Mouse (Mus musculus) heart, embryonic 11.5 days (tissue): ENCODE results near the gene Atp5l. TPM values are rescaled to one million over a fixed set of nuclear protein-coding genes. Genes with fewer than 3 reads are reported as not detected.

Experiments used
- ATAC-seq: fragments of 200-750 bp; cut with Nextera tagmentation; replicated peaks from 2 replicates; pipeline ENCODE4 v1.8.0; 2017; ENCODE audit warnings: moderate library complexity; ENCODE audit not compliant: insufficient number of reproducible peaks, low FRiP score, low TSS enrichment
- H3K27ac ChIP-seq: fragments of 300-500 bp; sonication (generic); 2 replicates; pipeline ENCODE4 v1.5.1; 2014; ENCODE audit warnings: mild to moderate bottlenecking, low read depth, low read length
- H3K27me3 ChIP-seq: fragments of 300-500 bp; sonication (generic); 2 replicates; pipeline ENCODE4 v1.6.1; 2014; ENCODE audit warnings: mild to moderate bottlenecking, low read length, mixed read lengths; ENCODE audit not compliant: control insufficient read depth, insufficient read depth
- H3K36me3 ChIP-seq: fragments of 300-500 bp; sonication (generic); 2 replicates; pipeline ENCODE4 v1.6.1; 2014; ENCODE audit warnings: mild to moderate bottlenecking, low read length, moderate library complexity, mixed read lengths; ENCODE audit not compliant: control insufficient read depth, insufficient read depth
- H3K4me1 ChIP-seq: fragments of 300-500 bp; sonication (generic); 2 replicates; pipeline ENCODE4 v1.6.1; 2014; ENCODE audit warnings: low read length; ENCODE audit not compliant: control insufficient read depth, insufficient read depth
- H3K4me2 ChIP-seq: fragments of 300-500 bp; sonication (generic); 2 replicates; pipeline ENCODE4 v1.6.1; 2014; ENCODE audit warnings: mild to moderate bottlenecking, moderate library complexity
- H3K4me3 ChIP-seq: fragments of 300-500 bp; sonication (generic); 2 replicates; pipeline ENCODE4 v1.5.1; 2014; ENCODE audit warnings: low read depth, low read length
- H3K9ac ChIP-seq: fragments of 300-500 bp; sonication (generic); 2 replicates; pipeline ENCODE4 v1.6.1; 2014; ENCODE audit warnings: mild to moderate bottlenecking, low read depth, low read length, moderate library complexity
- H3K9me3 ChIP-seq: fragments of 300-500 bp; sonication (generic); replicated peaks from 2 replicates; pipeline ENCODE4 v1.6.1; 2016; ENCODE audit warnings: low read length; ENCODE audit not compliant: control insufficient read depth
- WGBS: fragments of 180-500 bp; shearing (Covaris S2); extraction: QIAGEN DNeasy Blood & Tissue Kit; methylation state at CpG from one replicate; pipeline ENCODE4 v1.1.7; 2014; ENCODE audit not compliant: insufficient replicate concordance; 5-methylcytosine and 5-hydroxymethylcytosine counted together
- polyA plus RNA-seq: library from polyadenylated mRNA; unstranded; fragments of >200 nt; fragmentation: Nextera tagmentation; extraction: Ambion mirVana; gene quantifications from 2 replicates; pipeline ENCODE4 v1.2.1, GENCODE M21; 2014

Atp5l gene
- polyA plus RNA-seq, 1 experiment from 2014 or later = 943 TPM

DNA sequence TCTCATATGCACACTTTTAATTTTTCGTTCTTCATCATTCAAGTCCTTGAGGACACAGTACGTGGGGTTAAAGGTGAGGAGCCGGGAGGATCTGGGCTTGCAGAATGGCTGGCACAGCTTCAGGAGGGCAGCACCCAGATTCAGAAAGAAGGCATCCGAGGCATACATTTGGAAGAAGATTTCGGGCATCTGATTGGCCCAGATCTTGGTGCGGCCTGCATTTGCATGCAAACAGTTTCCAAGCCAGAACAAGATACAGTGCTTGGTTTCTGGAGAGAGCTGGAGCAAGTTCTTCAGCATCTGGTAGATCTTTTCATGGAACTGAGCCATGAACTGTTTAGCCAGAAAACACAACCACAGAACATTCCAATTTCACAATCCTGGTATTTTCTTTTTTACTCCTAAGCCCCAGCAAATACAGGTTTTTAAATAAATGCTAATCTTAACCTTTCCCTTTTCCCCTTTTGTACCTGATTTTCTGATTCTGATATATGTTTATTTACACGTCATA, 25.7 kb upstream of the Atp5l start:
- no peak overlapping the region for H3K4me2 ChIP-seq
- WGBS = 84% methylated on average over 7 of the region's 7 CpGs
- no peaks in the 10 kb centered on the region for H3K9me3 ChIP-seq
- H3K27me3 ChIP-seq = no peaks in the 10 kb centered on the region
- no peak overlapping the region for H3K4me3 ChIP-seq
- no peak overlapping the region for H3K27ac ChIP-seq
- no peaks in the 10 kb centered on the region for H3K4me1 ChIP-seq
- H3K9ac ChIP-seq = no peak overlapping the region
- no peak for ATAC-seq
- peaks cover 27% of the 10 kb centered on the region for H3K36me3 ChIP-seq

DNA sequence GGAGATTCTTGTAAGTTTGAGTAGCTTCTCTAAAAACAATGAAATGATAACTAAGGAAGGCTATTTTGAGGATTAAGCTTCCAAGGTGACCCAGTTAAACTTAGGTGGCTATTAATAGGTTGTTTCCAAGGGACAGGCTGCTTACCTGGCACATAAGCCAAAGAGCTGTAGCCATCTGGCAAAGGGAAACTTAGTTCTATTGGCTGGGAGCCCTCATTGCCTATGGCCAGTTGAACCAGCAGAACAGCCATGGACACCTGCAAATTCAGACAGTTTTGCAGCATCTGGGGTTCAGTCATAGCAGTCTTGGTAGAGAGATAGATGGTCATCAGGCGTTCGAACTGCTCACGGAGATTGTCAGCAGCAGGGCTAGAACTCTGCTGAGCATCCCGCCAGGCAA, 21.9 kb upstream of the Atp5l start:
- 92% methylated on average over 4 of the region's 4 CpGs for WGBS
- Histone ChIP-seq H3K4me2 (no peak overlapping the region), H3K4me1 (no peaks in the 10 kb centered on the region), H3K9me3 (no peaks in the 10 kb centered on the region), H3K27me3 (no peaks in the 10 kb centered on the region), H3K9ac (no peak overlapping the region), H3K36me3 (0 out of 2 replicates have a peak, but pooled peaks cover 20% of the 10 kb centered on the region), H3K4me3 (no peak overlapping the region), H3K27ac (no peak overlapping the region)
- ATAC-seq = no peak

DNA sequence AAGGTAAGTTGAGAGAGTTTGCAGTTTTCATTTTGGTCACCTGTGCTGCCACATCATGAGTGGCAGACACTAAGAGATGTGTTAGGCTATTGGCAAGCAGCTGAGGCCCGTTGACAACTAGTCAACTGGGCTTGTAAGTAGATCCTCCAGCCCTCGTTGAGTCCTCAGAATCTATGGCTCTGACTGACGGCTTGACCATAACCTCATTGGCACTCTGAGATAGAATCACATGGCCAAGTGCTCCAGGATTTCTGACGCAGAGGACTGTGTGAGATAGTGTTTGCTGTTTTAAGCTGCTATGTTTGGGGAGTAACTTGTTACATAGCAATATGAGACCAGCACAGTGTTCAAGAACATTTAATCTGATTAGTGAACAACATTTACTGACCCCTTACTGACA, 21.2 kb upstream of the Atp5l start:
- WGBS = 71% methylated on average over 4 of the region's 4 CpGs
- H3K27me3 ChIP-seq = no peaks in the 10 kb centered on the region
- H3K36me3 ChIP-seq = 0 out of 2 replicates have a peak, but pooled peaks cover 16% of the 10 kb centered on the region
- no peak overlapping the region for H3K9ac ChIP-seq
- ATAC-seq = no peak
- H3K4me2 ChIP-seq = no peak overlapping the region
- H3K4me1 ChIP-seq = no peaks in the 10 kb centered on the region
- H3K4me3 ChIP-seq = no peak overlapping the region
- no peaks in the 10 kb centered on the region for H3K9me3 ChIP-seq
- no peak overlapping the region for H3K27ac ChIP-seq

GRCm38 (mm10) chr9:44921543-44921942, 1.0 kb upstream of the Atp5l start:
- H3K4me1 ChIP-seq = peaks cover 8% of the 10 kb centered on the region
- no peaks in the 10 kb centered on the region for H3K27me3 ChIP-seq
- H3K4me3 ChIP-seq = peak overlapping the region; percentile 97
- peak overlapping the region; percentile 90 for H3K27ac ChIP-seq
- ATAC-seq = no peak
- H3K9me3 ChIP-seq = no peaks in the 10 kb centered on the region
- no peaks in the 10 kb centered on the region for H3K36me3 ChIP-seq
- H3K4me2 ChIP-seq = peak overlapping the region; percentile 65
- H3K9ac ChIP-seq = peak overlapping the region; percentile 99; the same call in 1 of the 2 replicates
- WGBS = 62% methylated on average over 2 of the region's 2 CpGs

- H3K27ac ChIP-seq = peak overlapping the region; percentile 90
These were observed 554 bp upstream of the Atp5l start for GRCm38 (mm10) chr9:44921123-44921468.

GRCm38 (mm10) chr9:44919606-44920005, 936 bp downstream of the Atp5l start:
- Histone ChIP-seq H3K36me3 (no peaks in the 10 kb centered on the region), H3K4me1 (peaks cover 15% of the 10 kb centered on the region), H3K27ac (no peak overlapping the region), H3K9me3 (no peaks in the 10 kb centered on the region), H3K27me3 (no peaks in the 10 kb centered on the region), H3K4me3 (peak overlapping the region; percentile 97), H3K4me2 (peak overlapping the region; percentile 65), H3K9ac (peak overlapping the region; percentile 99)
- no peak for ATAC-seq
- 34% methylated on average over 2 of the region's 2 CpGs for WGBS

More at GRCm38 (mm10) chr9:44921123-44921468, 554 bp upstream of the Atp5l start:
- peak overlapping the region; percentile 97 for H3K4me3 ChIP-seq
- no peaks in the 10 kb centered on the region for H3K27me3 ChIP-seq
- peaks cover 8% of the 10 kb centered on the region for H3K4me1 ChIP-seq
- H3K36me3 ChIP-seq = no peaks in the 10 kb centered on the region
- H3K9ac ChIP-seq = peak overlapping the region; percentile 99
- under 1% methylated on average over 8 of the region's 8 CpGs for WGBS
- H3K4me2 ChIP-seq = peak overlapping the region; percentile 65
- ATAC-seq = 0 out of 2 replicates have a peak, but pooled peaks have one; percentile 77
- no peaks in the 10 kb centered on the region for H3K9me3 ChIP-seq

DNA sequence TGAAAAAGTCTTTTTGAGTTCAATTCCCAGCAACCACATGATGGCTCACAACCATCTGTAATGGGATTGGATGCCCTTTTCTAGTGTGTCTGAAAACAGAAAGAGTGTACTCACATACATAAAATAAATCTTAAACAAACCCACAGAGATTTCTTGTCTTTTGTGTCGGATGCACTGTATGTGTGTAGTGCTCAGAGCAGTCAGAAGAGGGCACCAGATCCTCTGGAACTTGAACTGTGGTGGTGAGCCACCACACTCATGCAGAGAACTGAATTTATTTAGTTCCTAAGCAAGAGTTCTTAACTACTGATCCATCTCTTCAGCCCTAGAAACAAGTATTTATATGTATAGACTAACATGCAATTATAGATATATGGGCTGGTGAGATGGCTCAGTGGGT, 4.3 kb downstream of the Atp5l start:
- H3K9me3 ChIP-seq = no peaks in the 10 kb centered on the region
- H3K27ac ChIP-seq = no peak overlapping the region
- peaks cover 15% of the 10 kb centered on the region for H3K4me1 ChIP-seq
- no peak overlapping the region for H3K4me3 ChIP-seq
- H3K36me3 ChIP-seq = peaks cover 16% of the 10 kb centered on the region
- no peak overlapping the region for H3K9ac ChIP-seq
- H3K4me2 ChIP-seq = no peak overlapping the region
- no peaks in the 10 kb centered on the region for H3K27me3 ChIP-seq
- 73% methylated on average over 1 of the region's 1 CpGs for WGBS
- ATAC-seq = no peak

GRCm38 (mm10) chr9:44914706-44915105, 5.8 kb downstream of the Atp5l start:
- Histone ChIP-seq H3K4me1 (peaks cover 15% of the 10 kb centered on the region), H3K27ac (no peak overlapping the region), H3K4me3 (no peak overlapping the region), H3K9ac (0 out of 2 replicates have a peak overlapping the region, but pooled peaks have one; percentile 22), H3K9me3 (no peaks in the 10 kb centered on the region), H3K36me3 (peaks cover 26% of the 10 kb centered on the region), H3K4me2 (no peak overlapping the region), H3K27me3 (no peaks in the 10 kb centered on the region)
- 40% methylated on average over 4 of the region's 4 CpGs for WGBS
- no peak for ATAC-seq

- WGBS = 90% methylated on average over 4 of the region's 4 CpGs
These were observed 9.2 kb downstream of the Atp5l start for GRCm38 (mm10) chr9:44911365-44911764.

More at GRCm38 (mm10) chr9:44911365-44911764, 9.2 kb downstream of the Atp5l start:
- Histone ChIP-seq H3K4me3 (no peak overlapping the region), H3K4me2 (no peak overlapping the region), H3K27ac (no peak overlapping the region), H3K9ac (no peak overlapping the region), H3K36me3 (peaks cover 26% of the 10 kb centered on the region), H3K9me3 (no peaks in the 10 kb centered on the region), H3K4me1 (peaks cover 7% of the 10 kb centered on the region), H3K27me3 (no peaks in the 10 kb centered on the region)
- ATAC-seq = no peak
